Mouse (Mus musculus): ENCODE results near the gene Ank3. TPM values are rescaled to one million over a fixed set of nuclear protein-coding genes. Genes with fewer than 3 reads are reported as not detected.
A peak's percentile ranks its signal among the peaks of the same experiment; 100 is the strongest.

Ank3 gene
- polyA plus RNA-seq, 1 experiment from 2014 or later = 47.6 TPM

DNA sequence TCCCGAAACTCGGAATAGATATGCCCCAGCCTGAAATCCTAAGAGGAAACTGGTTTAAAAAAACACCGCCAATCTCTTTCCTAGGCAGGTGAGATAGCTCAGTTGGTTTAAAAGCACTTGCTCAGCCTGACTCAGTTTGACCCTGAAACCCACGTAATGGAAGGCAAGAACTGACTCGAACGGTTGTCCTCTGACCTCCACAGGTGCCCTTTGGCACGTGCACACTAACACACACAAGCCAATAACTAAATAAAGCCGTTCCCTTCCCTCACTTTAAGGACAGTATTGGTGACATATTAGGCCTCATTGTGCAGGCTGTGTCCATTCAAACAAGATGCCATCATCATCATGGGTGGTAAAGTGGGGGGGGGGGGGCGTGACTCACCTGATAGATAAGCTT lies 528.4 kb downstream of the Ank3 start:
- H3K36me3 ChIP-seq (ENCODE audit: insufficient read depth, low read length) = 0 out of 2 replicates have a peak, but pooled peaks cover 6% of the 10 kb centered on the region
- peaks cover 44% of the 10 kb centered on the region for H3K4me1 ChIP-seq (ENCODE audit: insufficient read depth, low read length)
- WGBS = 8% methylated on average over 9 of the region's 9 CpGs
- H3K27ac ChIP-seq (ENCODE audit: low read length) = peak overlapping the region; percentile 97
- peak overlapping the region; percentile 48 for H3K9ac ChIP-seq (replicated peaks; ENCODE audit: low read length)
- no peaks in the 10 kb centered on the region for H3K27me3 ChIP-seq (ENCODE audit: insufficient read depth, low read length)
- no peak for ATAC-seq (ENCODE audit: low FRiP score, low TSS enrichment)
- no peaks in the 10 kb centered on the region for H3K9me3 ChIP-seq (ENCODE audit: low read length)
- H3K4me2 ChIP-seq (replicated peaks; ENCODE audit: low read depth, low read length) = peak overlapping the region; percentile 55
- H3K4me3 ChIP-seq (ENCODE audit: low read length) = peak overlapping the region; percentile 49

DNA sequence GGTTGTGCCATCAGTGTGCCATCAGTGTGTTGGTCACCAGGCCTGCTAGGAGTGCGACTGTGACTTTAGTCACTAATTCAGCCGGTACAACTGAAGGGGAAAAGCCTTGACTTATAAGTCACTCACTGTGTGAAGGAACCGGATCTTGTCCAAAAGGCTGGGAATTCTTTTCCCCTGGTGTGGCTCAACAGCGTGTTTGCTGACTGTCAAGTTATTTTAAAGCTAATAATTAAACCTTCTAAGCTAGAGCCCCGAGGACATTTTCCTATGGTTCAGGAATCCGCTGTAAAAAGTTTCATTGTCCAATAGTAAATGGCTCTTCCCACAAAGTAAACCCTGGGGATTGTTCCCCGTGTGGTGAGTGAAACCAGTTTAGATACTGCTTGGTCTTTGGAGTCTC lies 529.8 kb downstream of the Ank3 start:
- no peak overlapping the region for H3K4me3 ChIP-seq (ENCODE audit: low read length)
- H3K9me3 ChIP-seq (ENCODE audit: low read length) = no peaks in the 10 kb centered on the region
- peak overlapping the region; percentile 97 for H3K27ac ChIP-seq (ENCODE audit: low read length)
- H3K36me3 ChIP-seq (ENCODE audit: insufficient read depth, low read length) = peaks cover 13% of the 10 kb centered on the region
- no peaks in the 10 kb centered on the region for H3K27me3 ChIP-seq (ENCODE audit: insufficient read depth, low read length)
- peak overlapping the region; percentile 55 for H3K4me2 ChIP-seq (replicated peaks; ENCODE audit: low read depth, low read length)
- ATAC-seq (ENCODE audit: low FRiP score, low TSS enrichment) = 0 out of 2 replicates have a peak, but pooled peaks have one; percentile 6
- H3K4me1 ChIP-seq (ENCODE audit: insufficient read depth, low read length) = peaks cover 41% of the 10 kb centered on the region
- H3K9ac ChIP-seq (replicated peaks; ENCODE audit: low read length) = no peak overlapping the region
- WGBS = 29% methylated on average over 7 of the region's 7 CpGs

DNA sequence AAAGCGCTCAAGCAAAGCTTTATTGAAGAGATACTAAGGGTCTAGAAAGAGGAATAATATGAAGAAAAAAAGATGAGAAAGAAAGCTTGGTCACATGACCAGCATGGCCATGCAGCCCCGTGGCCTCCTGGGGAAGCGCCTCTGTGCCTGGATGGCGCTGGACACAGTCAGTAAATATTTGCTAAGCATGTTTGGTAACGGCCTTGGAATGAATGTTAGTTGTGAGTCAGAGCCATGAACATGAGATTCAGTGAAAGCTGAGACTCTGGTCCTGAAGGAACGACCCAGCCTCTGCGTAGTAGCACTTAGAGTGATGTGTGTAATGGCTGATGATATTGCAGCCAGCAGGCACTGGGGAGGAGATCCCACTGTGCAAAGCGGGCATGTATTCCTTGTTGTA lies 531.9 kb downstream of the Ank3 start:
- Histone ChIP-seq H3K9me3 (ENCODE audit: low read length) (no peaks in the 10 kb centered on the region), H3K4me1 (ENCODE audit: insufficient read depth, low read length) (peaks cover 19% of the 10 kb centered on the region), H3K4me2 (replicated peaks; ENCODE audit: low read depth, low read length) (no peak overlapping the region), H3K4me3 (ENCODE audit: low read length) (no peak overlapping the region), H3K9ac (replicated peaks; ENCODE audit: low read length) (no peak overlapping the region), H3K27ac (ENCODE audit: low read length) (no peak overlapping the region), H3K27me3 (ENCODE audit: insufficient read depth, low read length) (no peaks in the 10 kb centered on the region), H3K36me3 (ENCODE audit: insufficient read depth, low read length) (peaks cover 23% of the 10 kb centered on the region)
- no peak for ATAC-seq (ENCODE audit: low FRiP score, low TSS enrichment)
- WGBS = 91% methylated on average over 8 of the region's 8 CpGs

DNA sequence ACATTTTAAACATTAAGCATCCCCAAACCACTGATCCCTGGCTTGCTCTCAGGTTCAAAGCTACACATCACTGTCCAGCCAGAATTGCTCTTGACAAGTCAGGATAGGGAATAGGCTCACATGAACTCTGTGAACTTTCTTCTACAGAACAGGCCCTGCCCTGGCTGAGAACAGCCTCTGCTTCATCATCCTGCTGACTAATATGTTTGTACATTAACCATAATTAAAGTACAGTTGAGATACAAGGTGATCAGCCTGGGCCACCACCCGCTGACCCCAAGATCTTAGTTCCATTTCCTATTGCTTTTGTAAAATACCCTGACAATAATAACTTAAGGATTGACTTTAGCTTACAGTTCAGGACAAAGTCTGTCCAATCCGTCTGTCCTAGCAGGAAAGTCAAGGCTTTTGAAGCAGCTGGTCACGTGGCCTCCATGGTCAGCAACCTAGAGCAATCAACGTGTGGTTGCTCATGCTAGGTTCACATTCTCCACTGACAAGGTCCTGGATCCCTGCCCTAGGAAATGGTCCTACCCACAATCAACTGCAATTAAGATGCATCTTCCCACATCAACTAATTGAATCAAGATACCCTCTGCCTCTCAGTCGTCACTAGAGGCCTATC lies 538.0 kb downstream of the Ank3 start:
- WGBS = 86% methylated on average over 5 of the region's 5 CpGs
- Histone ChIP-seq H3K4me2 (replicated peaks; ENCODE audit: low read depth, low read length) (no peak overlapping the region), H3K36me3 (ENCODE audit: insufficient read depth, low read length) (peaks cover 41% of the 10 kb centered on the region), H3K9me3 (ENCODE audit: low read length) (no peaks in the 10 kb centered on the region), H3K9ac (replicated peaks; ENCODE audit: low read length) (no peak overlapping the region), H3K4me3 (ENCODE audit: low read length) (no peak overlapping the region), H3K27ac (ENCODE audit: low read length) (no peak overlapping the region), H3K27me3 (ENCODE audit: insufficient read depth, low read length) (no peaks in the 10 kb centered on the region), H3K4me1 (ENCODE audit: insufficient read depth, low read length) (no peaks in the 10 kb centered on the region)
- ATAC-seq (ENCODE audit: low FRiP score, low TSS enrichment) = peak; percentile 67; the same call in 1 of the 2 replicates

DNA sequence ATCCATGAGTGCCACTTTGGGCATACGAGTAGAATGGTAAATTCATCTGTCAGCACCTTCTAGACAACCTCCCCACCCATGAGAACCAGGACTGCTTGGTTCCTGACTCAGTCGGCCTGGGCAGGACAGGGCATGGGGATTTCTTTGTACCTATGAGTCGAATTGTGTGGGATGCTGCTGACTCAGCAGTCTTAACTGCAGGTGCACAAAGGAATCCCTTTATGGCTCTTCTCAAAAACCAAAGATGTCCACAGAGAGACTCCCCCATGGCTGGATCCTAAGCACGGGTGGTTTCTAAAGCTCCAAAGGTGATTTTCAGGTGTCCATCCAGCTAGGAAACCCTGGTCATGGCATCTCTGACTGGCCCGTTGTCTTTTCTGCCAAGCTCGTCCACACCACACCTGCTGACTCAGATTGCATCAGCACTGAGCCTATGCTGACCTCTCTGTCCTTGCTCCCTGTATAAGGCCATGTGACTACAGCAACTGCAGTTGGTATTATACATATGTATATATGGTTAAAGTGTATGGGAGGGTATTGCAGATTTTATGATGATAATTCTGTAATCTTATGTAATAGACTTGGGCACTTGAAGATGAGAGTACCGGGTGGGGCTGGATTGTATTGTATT lies 538.8 kb downstream of the Ank3 start:
- WGBS = 93% methylated on average over 7 of the region's 7 CpGs
- Histone ChIP-seq H3K27ac (ENCODE audit: low read length) (no peak overlapping the region), H3K9me3 (ENCODE audit: low read length) (no peaks in the 10 kb centered on the region), H3K4me2 (replicated peaks; ENCODE audit: low read depth, low read length) (no peak overlapping the region), H3K4me1 (ENCODE audit: insufficient read depth, low read length) (no peaks in the 10 kb centered on the region), H3K27me3 (ENCODE audit: insufficient read depth, low read length) (no peaks in the 10 kb centered on the region), H3K9ac (replicated peaks; ENCODE audit: low read length) (no peak overlapping the region), H3K4me3 (ENCODE audit: low read length) (no peak overlapping the region), H3K36me3 (ENCODE audit: insufficient read depth, low read length) (peaks cover 37% of the 10 kb centered on the region)
- ATAC-seq (ENCODE audit: low FRiP score, low TSS enrichment) = no peak

DNA sequence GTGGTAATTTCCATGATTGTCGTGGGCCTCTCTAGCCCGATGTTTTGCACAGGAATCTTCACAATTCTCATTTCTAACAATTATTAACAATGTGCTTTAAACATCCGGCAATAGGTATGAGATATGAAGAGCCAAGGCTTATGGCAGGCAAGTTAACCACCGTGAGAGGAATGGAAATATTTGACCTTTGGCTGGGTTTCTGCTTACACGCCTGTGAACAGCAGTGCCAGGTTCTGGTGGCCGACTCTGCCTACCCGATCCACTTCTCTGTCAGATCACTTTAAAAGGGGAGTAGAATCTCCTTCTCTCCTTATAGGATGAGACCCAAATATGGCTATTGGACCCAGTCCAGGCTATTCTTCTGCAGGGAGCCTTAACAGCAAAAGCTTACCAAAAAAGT lies 540.6 kb downstream of the Ank3 start:
- no peak overlapping the region for H3K4me3 ChIP-seq (ENCODE audit: low read length)
- H3K4me2 ChIP-seq (replicated peaks; ENCODE audit: low read depth, low read length) = no peak overlapping the region
- ATAC-seq (ENCODE audit: low FRiP score, low TSS enrichment) = no peak
- H3K4me1 ChIP-seq (ENCODE audit: insufficient read depth, low read length) = no peaks in the 10 kb centered on the region
- 79% methylated on average over 7 of the region's 7 CpGs for WGBS
- H3K27me3 ChIP-seq (ENCODE audit: insufficient read depth, low read length) = no peaks in the 10 kb centered on the region
- no peak overlapping the region for H3K9ac ChIP-seq (replicated peaks; ENCODE audit: low read length)
- H3K36me3 ChIP-seq (ENCODE audit: insufficient read depth, low read length) = peaks cover 31% of the 10 kb centered on the region
- peak overlapping the region; percentile 9; the same call in 1 of the 2 replicates for H3K27ac ChIP-seq (ENCODE audit: low read length)
- no peaks in the 10 kb centered on the region for H3K9me3 ChIP-seq (ENCODE audit: low read length)

DNA sequence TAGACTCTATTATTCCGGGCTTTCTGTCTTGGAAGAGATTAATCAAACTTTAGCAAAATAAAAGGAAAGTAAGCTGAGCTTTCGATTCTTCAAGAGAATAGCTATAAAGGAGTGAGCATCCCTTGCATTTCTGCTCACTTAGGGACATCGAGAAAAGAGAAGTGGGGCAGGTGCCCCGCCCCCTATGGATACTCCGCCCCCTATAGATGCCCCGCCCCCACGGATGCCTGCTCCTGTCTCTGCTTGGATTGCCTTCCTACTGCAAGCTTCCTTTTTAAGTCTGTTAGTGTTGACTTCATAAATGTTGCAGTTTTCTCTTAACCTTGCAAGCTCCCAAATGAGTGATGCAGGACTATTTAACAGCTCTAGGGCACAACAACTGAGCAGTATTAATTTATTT lies 541.4 kb downstream of the Ank3 start:
- no peak for ATAC-seq (ENCODE audit: low FRiP score, low TSS enrichment)
- no peak overlapping the region for H3K4me2 ChIP-seq (replicated peaks; ENCODE audit: low read depth, low read length)
- WGBS = 73% methylated on average over 7 of the region's 7 CpGs
- no peaks in the 10 kb centered on the region for H3K4me1 ChIP-seq (ENCODE audit: insufficient read depth, low read length)
- H3K9ac ChIP-seq (replicated peaks; ENCODE audit: low read length) = no peak overlapping the region
- peaks cover 25% of the 10 kb centered on the region for H3K36me3 ChIP-seq (ENCODE audit: insufficient read depth, low read length)
- H3K9me3 ChIP-seq (ENCODE audit: low read length) = no peaks in the 10 kb centered on the region
- H3K27ac ChIP-seq (ENCODE audit: low read length) = no peak overlapping the region
- H3K4me3 ChIP-seq (ENCODE audit: low read length) = no peak overlapping the region
- no peaks in the 10 kb centered on the region for H3K27me3 ChIP-seq (ENCODE audit: insufficient read depth, low read length)

DNA sequence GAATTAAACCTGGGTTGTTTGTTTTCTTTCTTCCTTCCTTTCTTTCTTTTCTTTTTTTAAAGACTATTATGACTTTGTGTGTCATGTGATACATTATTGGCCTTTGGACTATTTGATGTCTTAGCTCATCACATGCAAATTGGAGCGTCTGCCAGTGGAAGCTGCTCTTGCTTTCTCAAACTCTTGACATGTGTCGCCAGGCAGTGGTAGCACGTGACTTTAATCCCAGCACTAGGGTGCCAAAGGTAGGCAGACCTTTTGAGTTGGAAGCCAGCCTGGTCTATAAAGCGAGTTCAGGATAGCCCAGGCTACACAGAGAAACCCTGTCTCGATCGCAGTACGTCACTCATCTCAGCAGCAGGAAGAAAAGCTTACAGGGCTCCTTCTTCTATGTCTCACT lies 542.4 kb downstream of the Ank3 start:
- WGBS = 97% methylated on average over 7 of the region's 7 CpGs
- Histone ChIP-seq H3K4me3 (ENCODE audit: low read length) (no peak overlapping the region), H3K4me1 (ENCODE audit: insufficient read depth, low read length) (no peaks in the 10 kb centered on the region), H3K9me3 (ENCODE audit: low read length) (no peaks in the 10 kb centered on the region), H3K9ac (replicated peaks; ENCODE audit: low read length) (no peak overlapping the region), H3K4me2 (replicated peaks; ENCODE audit: low read depth, low read length) (no peak overlapping the region), H3K36me3 (ENCODE audit: insufficient read depth, low read length) (peaks cover 22% of the 10 kb centered on the region), H3K27me3 (ENCODE audit: insufficient read depth, low read length) (no peaks in the 10 kb centered on the region), H3K27ac (ENCODE audit: low read length) (no peak overlapping the region)
- no peak for ATAC-seq (ENCODE audit: low FRiP score, low TSS enrichment)

DNA sequence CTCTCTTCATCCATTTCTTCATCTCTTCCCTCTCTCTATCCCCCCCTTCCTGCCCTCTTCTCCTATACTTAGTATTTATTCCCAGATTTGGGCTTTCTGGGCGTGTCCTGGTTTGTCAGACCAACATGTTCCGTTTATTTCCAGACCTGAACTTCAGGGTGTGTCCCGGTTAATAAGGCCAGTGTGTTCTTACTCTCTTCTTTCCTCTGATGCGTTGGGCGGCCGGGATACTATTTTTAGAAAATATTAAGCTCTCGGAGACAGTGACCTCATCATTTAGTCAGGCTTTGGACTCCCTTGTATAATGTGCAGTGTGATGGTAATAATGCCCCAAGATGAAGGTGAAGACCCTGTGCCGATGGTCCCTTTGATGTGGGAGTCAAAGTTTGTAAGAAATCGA lies 546.3 kb downstream of the Ank3 start:
- ATAC-seq (ENCODE audit: low FRiP score, low TSS enrichment) = no peak
- no peak overlapping the region for H3K4me3 ChIP-seq (ENCODE audit: low read length)
- WGBS = 80% methylated on average over 9 of the region's 9 CpGs

DNA sequence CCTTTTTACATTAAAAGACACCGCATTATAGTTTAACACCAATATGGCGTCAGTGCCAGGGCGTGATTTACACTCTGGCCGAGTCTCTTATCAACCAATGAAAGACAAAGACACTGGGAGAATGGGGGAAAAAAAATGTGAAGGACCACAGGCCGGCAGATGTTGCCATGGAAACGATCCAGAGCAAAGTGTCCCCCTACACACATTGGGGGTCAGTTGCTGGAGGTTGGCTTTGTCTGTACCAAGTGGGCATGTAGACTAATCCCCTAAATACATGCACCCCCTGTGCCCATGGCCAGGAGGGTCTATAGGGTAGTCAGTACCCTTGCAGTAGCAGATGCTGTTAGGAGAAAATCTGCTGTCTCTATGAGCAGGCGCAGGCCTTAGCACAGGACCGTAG lies 547.3 kb downstream of the Ank3 start:
- Histone ChIP-seq H3K9me3 (ENCODE audit: low read length) (no peaks in the 10 kb centered on the region), H3K36me3 (ENCODE audit: insufficient read depth, low read length) (no peaks in the 10 kb centered on the region), H3K27ac (ENCODE audit: low read length) (no peak overlapping the region), H3K4me3 (ENCODE audit: low read length) (no peak overlapping the region), H3K27me3 (ENCODE audit: insufficient read depth, low read length) (no peaks in the 10 kb centered on the region), H3K4me2 (replicated peaks; ENCODE audit: low read depth, low read length) (no peak overlapping the region), H3K9ac (replicated peaks; ENCODE audit: low read length) (no peak overlapping the region), H3K4me1 (ENCODE audit: insufficient read depth, low read length) (no peaks in the 10 kb centered on the region)
- ATAC-seq (ENCODE audit: low FRiP score, low TSS enrichment) = no peak
- WGBS = 84% methylated on average over 8 of the region's 8 CpGs

More for the DNA sequence above, 546.3 kb downstream of the Ank3 start:
- Histone ChIP-seq H3K9ac (replicated peaks; ENCODE audit: low read length) (no peak overlapping the region), H3K4me1 (ENCODE audit: insufficient read depth, low read length) (no peaks in the 10 kb centered on the region), H3K9me3 (ENCODE audit: low read length) (no peaks in the 10 kb centered on the region), H3K4me2 (replicated peaks; ENCODE audit: low read depth, low read length) (no peak overlapping the region), H3K36me3 (ENCODE audit: insufficient read depth, low read length) (0 out of 2 replicates have a peak, but pooled peaks cover 2% of the 10 kb centered on the region), H3K27ac (ENCODE audit: low read length) (no peak overlapping the region), H3K27me3 (ENCODE audit: insufficient read depth, low read length) (no peaks in the 10 kb centered on the region)
